Mouse (Mus musculus) heart, embryonic 11.5 days (tissue): Measurements from ENCODE around the gene Adsl. TPM values are rescaled to one million over a fixed set of nuclear protein-coding genes. Genes with fewer than 3 reads are reported as not detected.

Source experiments
- ATAC-seq: fragments of 200-750 bp; cut with Nextera tagmentation; replicated peaks from 2 replicates; pipeline ENCODE4 v1.8.0; 2017; ENCODE audit warnings: moderate library complexity; ENCODE audit not compliant: insufficient number of reproducible peaks, low FRiP score, low TSS enrichment
- H3K27ac ChIP-seq: fragments of 300-500 bp; sonication (generic); 2 replicates; pipeline ENCODE4 v1.5.1; 2014; ENCODE audit warnings: mild to moderate bottlenecking, low read depth, low read length
- H3K27me3 ChIP-seq: fragments of 300-500 bp; sonication (generic); 2 replicates; pipeline ENCODE4 v1.6.1; 2014; ENCODE audit warnings: mild to moderate bottlenecking, low read length, mixed read lengths; ENCODE audit not compliant: control insufficient read depth, insufficient read depth
- H3K36me3 ChIP-seq: fragments of 300-500 bp; sonication (generic); 2 replicates; pipeline ENCODE4 v1.6.1; 2014; ENCODE audit warnings: mild to moderate bottlenecking, low read length, moderate library complexity, mixed read lengths; ENCODE audit not compliant: control insufficient read depth, insufficient read depth
- H3K4me1 ChIP-seq: fragments of 300-500 bp; sonication (generic); 2 replicates; pipeline ENCODE4 v1.6.1; 2014; ENCODE audit warnings: low read length; ENCODE audit not compliant: control insufficient read depth, insufficient read depth
- H3K4me2 ChIP-seq: fragments of 300-500 bp; sonication (generic); 2 replicates; pipeline ENCODE4 v1.6.1; 2014; ENCODE audit warnings: mild to moderate bottlenecking, moderate library complexity
- H3K4me3 ChIP-seq: fragments of 300-500 bp; sonication (generic); 2 replicates; pipeline ENCODE4 v1.5.1; 2014; ENCODE audit warnings: low read depth, low read length
- H3K9ac ChIP-seq: fragments of 300-500 bp; sonication (generic); 2 replicates; pipeline ENCODE4 v1.6.1; 2014; ENCODE audit warnings: mild to moderate bottlenecking, low read depth, low read length, moderate library complexity
- H3K9me3 ChIP-seq: fragments of 300-500 bp; sonication (generic); replicated peaks from 2 replicates; pipeline ENCODE4 v1.6.1; 2016; ENCODE audit warnings: low read length; ENCODE audit not compliant: control insufficient read depth
- WGBS: fragments of 180-500 bp; shearing (Covaris S2); extraction: QIAGEN DNeasy Blood & Tissue Kit; methylation state at CpG from one replicate; pipeline ENCODE4 v1.1.7; 2014; ENCODE audit not compliant: insufficient replicate concordance; 5-methylcytosine and 5-hydroxymethylcytosine counted together
- polyA plus RNA-seq: library from polyadenylated mRNA; unstranded; fragments of >200 nt; fragmentation: Nextera tagmentation; extraction: Ambion mirVana; gene quantifications from 2 replicates; pipeline ENCODE4 v1.2.1, GENCODE M21; 2014

The Adsl gene
- polyA plus RNA-seq, 1 experiment from 2014 or later, result 168 TPM

DNA sequence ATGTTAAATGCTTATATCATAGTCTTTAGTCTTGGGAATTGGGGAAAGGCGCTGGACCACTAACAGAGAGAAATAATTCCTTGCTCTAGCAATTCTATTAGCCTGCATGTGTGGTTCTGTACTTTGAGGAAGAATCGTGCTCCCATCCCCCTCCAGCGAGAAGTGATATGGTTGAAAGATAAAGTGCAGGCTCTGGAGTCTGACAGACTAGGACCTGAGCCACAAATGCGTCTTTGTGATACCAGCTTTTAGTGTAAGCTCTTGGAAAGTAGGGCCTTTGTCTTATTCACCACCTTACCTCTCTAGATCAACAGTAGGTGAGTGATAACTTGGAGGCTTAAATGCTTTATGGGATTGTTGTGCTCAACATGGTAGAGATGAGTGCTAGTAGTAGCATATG, 32.9 kb downstream of the Adsl start:
- Histone ChIP-seq H3K4me1 (peaks cover 7% of the 10 kb centered on the region; the same call in 1 of the 2 replicates), H3K9me3 (no peaks in the 10 kb centered on the region), H3K4me2 (no peak overlapping the region), H3K9ac (no peak overlapping the region), H3K27ac (no peak overlapping the region), H3K27me3 (no peaks in the 10 kb centered on the region), H3K4me3 (no peak overlapping the region), H3K36me3 (no peaks in the 10 kb centered on the region)
- 35% methylated on average over 4 of the region's 4 CpGs for WGBS
- ATAC-seq, result no peak

DNA sequence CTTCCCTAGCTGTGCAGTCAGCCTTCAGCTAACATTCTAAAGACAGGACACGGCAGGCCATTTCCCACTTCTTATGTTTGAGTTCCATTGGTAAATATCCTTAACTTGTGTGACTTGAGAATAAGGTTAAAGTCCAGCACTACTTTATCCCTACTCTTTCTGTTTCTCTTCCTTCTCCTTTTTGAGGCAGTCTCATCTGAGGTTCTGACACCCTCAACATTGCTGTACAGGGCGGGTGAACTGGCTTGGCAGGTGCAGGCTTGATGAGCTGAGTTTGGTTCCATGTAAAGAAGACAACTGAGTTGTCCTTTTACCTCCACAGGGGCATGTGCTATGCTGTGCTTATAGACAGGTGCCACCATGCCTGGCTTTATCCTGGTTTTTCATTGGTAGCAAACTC, 35.0 kb downstream of the Adsl start:
- no peak overlapping the region for H3K27ac ChIP-seq
- 87% methylated on average over 2 of the region's 2 CpGs for whole genome bisulfite sequencing
- H3K4me3 ChIP-seq, result no peak overlapping the region
- no peak for ATAC-seq
- H3K27me3 ChIP-seq, result no peaks in the 10 kb centered on the region
- no peak overlapping the region for H3K9ac ChIP-seq
- no peaks in the 10 kb centered on the region for H3K36me3 ChIP-seq
- H3K4me2 ChIP-seq, result no peak overlapping the region
- peaks cover 6% of the 10 kb centered on the region; the same call in 1 of the 2 replicates for H3K4me1 ChIP-seq
- no peaks in the 10 kb centered on the region for H3K9me3 ChIP-seq

DNA sequence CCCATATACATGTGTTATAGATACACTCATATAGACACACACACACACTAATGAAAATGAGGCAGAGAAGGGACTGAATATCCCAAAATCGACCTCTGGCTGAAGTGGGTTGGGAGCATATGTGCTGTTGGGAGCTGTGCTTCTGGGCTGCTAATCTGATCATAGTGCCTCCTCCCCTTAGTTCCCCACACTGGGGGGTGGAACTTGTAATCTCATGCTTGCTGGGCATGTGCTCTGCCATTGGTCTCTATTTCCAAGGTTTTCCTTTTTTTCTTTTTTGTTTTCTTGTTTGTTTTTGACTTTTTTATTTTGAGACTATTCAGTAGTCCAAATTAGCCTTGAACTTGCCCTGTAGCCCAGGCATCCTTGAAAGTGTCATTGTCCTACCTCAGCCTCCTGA, 40.0 kb downstream of the Adsl start:
- Histone ChIP-seq H3K4me2 (no peak overlapping the region), H3K36me3 (no peaks in the 10 kb centered on the region), H3K4me1 (no peaks in the 10 kb centered on the region), H3K4me3 (no peak overlapping the region), H3K9ac (no peak overlapping the region), H3K27ac (no peak overlapping the region), H3K27me3 (no peaks in the 10 kb centered on the region), H3K9me3 (no peaks in the 10 kb centered on the region)
- WGBS, result 33% methylated on average over 1 of the region's 1 CpGs
- no peak for ATAC-seq

DNA sequence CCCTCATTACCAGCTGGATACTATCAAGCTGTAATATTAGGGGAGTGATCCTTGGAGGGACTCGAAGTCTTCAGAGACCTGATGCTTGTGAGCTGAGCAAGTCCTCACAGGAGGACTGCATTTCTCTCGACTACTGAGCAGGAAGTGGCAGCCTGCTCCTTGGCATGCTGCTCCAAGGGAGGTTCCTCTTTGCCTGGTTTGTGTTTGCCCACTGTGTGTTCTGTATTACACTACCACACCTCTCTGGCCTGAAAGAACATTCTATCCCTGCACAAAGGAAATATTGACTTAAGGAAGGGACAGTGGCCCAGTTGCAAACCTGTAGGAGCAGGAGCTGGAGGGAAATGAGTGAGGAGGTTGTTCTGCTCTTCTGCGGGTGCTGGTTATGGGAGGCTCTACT, 41.4 kb downstream of the Adsl start:
- 61% methylated on average over 3 of the region's 3 CpGs for WGBS
- no peak overlapping the region for H3K4me3 ChIP-seq
- no peaks in the 10 kb centered on the region for H3K9me3 ChIP-seq
- H3K9ac ChIP-seq, result no peak overlapping the region
- ATAC-seq, result no peak
- H3K36me3 ChIP-seq, result no peaks in the 10 kb centered on the region
- no peaks in the 10 kb centered on the region for H3K4me1 ChIP-seq
- H3K27ac ChIP-seq, result no peak overlapping the region
- H3K27me3 ChIP-seq, result no peaks in the 10 kb centered on the region
- H3K4me2 ChIP-seq, result no peak overlapping the region

DNA sequence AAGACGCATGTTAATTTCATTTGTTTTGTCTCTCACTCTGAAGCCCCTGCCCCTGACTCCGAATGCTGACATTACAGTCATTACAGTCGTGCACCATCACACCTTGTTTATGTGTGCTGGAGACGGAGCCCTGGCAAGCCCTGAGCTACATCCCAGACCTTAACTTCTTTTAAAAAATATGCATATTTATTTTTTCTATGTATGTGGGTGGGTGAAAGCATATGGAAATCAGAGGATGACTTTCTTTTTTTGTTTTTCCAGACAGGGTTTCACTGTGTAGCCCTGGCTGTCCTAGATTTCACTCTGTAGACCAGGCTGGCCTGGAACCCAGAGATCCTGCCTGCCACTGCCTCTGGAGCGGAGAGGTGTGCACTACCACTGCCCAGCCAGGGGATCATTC, 46.7 kb downstream of the Adsl start:
- no peak for ATAC-seq
- 82% methylated on average over 5 of the region's 5 CpGs for WGBS
- Histone ChIP-seq H3K27me3 (no peaks in the 10 kb centered on the region), H3K9ac (no peak overlapping the region), H3K4me1 (peaks cover under 1% of the 10 kb centered on the region; the same call in 1 of the 2 replicates), H3K27ac (no peak overlapping the region), H3K4me3 (no peak overlapping the region), H3K4me2 (no peak overlapping the region), H3K9me3 (no peaks in the 10 kb centered on the region), H3K36me3 (no peaks in the 10 kb centered on the region)

DNA sequence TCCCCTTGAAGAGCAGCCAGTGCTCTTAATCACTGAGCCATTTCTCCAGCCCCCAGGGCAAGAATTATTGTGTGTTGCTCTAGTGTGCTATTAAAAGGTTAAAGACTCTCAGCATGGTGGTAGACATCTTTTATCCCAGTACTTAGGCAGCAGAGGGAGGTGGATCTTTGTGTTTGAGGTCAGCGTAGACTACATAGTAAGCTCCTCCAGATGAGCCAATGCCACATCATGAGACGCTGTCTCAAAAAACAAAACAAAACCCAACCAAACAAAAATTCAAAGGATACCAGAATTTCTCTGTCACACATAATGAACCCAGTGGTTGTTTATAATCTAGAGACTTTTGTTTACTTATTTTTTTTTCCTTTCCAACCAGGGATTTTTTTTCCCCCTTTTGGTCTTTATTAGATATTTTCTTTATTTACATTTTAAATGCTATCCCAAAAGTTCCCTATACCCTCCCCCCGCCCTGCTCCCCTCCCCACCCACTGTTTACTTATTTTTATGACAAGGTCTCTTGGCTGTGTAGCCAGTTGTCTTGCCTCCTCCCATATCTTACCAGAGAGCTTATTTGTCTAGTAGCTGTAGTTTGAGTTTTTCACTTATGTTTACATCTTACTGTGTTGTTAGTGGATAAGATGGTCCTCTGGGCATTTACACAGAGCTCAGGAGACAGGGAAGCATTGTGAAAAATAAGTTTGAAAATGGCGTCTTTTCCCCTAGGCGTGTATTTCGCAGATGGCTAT, 48.0 kb downstream of the Adsl start:
- H3K27ac ChIP-seq, result no peak overlapping the region
- H3K36me3 ChIP-seq, result no peaks in the 10 kb centered on the region
- WGBS, result 85% methylated on average over 6 of the region's 6 CpGs
- no peak overlapping the region for H3K4me2 ChIP-seq
- no peak overlapping the region for H3K9ac ChIP-seq
- H3K27me3 ChIP-seq, result no peaks in the 10 kb centered on the region
- peaks cover 8% of the 10 kb centered on the region; the same call in 1 of the 2 replicates for H3K4me1 ChIP-seq
- no peaks in the 10 kb centered on the region for H3K9me3 ChIP-seq
- no peak overlapping the region for H3K4me3 ChIP-seq
- no peak for ATAC-seq

DNA sequence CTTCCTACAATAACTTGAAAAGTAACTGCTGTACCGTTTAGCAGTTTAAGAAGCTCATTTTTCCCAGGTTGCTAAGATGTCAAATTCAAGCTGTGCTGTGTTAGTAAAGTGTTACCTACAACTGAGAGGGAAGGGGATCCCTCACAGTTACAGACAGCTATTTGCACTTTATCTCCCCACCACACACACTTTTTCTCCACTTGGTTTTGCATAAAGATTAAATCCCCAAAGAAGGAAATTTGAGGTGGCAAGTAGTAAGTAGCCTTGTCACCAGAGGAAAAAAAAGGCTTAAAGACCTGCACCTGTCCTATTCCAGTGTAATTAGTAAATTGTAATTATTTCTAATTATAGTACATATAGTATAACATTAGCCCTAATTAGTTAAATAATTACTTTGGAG, 48.8 kb downstream of the Adsl start:
- H3K9ac ChIP-seq, result no peak overlapping the region
- H3K4me2 ChIP-seq, result no peak overlapping the region
- no peaks in the 10 kb centered on the region for H3K9me3 ChIP-seq
- 34% methylated on average over 1 of the region's 1 CpGs for WGBS
- no peak for ATAC-seq
- H3K36me3 ChIP-seq, result no peaks in the 10 kb centered on the region
- H3K4me3 ChIP-seq, result no peak overlapping the region
- no peak overlapping the region for H3K27ac ChIP-seq
- H3K27me3 ChIP-seq, result no peaks in the 10 kb centered on the region
- H3K4me1 ChIP-seq, result peaks cover 8% of the 10 kb centered on the region; the same call in 1 of the 2 replicates

DNA sequence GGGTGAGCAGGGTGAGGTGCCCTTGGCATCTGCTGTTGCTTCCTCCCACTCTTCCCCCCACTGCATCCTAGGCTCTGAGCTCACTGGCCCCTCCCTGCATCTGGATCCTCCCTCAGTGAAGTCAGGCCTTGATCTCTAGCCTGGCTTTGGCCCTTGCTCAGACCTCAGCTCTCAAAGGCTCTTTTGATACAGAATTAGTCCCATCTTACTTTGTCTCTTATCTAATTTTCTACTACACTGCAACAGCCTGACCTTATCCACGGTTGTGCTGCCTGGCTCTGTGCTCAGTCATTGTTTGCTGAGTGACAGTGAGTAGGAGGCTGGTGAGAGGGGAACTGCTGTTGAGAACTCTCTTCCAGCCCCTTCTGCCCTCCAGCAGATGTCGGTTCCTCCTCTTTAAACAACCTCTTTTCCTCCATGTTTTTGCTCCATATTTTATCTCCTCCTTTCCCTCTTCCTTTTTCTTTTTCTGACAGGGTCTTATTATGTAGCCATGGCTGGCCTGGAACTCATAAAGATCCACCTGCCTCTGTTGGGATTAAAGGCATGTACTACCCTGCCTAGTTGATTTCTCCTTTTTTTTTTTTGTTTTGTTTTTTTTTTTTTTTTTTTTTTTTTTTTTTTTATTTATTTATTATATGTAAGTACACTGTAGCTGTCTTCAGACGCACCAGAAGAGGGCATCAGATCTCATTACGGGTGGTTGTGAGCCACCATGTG, 52.3 kb downstream of the Adsl start:
- H3K4me2 ChIP-seq, result no peak overlapping the region

More for the DNA sequence above, 52.3 kb downstream of the Adsl start:
- H3K4me3 ChIP-seq, result no peak overlapping the region
- H3K27ac ChIP-seq, result peak overlapping the region; percentile 59
- no peak for ATAC-seq
- H3K36me3 ChIP-seq, result 0 out of 2 replicates have a peak, but pooled peaks cover 4% of the 10 kb centered on the region
- H3K9ac ChIP-seq, result 0 out of 2 replicates have a peak overlapping the region, but pooled peaks have one; percentile 39
- H3K9me3 ChIP-seq, result no peaks in the 10 kb centered on the region
- WGBS, result 4% methylated on average over 2 of the region's 4 CpGs
- peaks cover 8% of the 10 kb centered on the region; the same call in 1 of the 2 replicates for H3K4me1 ChIP-seq
- no peaks in the 10 kb centered on the region for H3K27me3 ChIP-seq
